Mouse (Mus musculus) layer of hippocampus, adult 8-10 months (tissue): ENCODE data around the gene Ppp2r2c. TPM values are rescaled to one million over a fixed set of nuclear protein-coding genes. Genes with fewer than 3 reads are reported as not detected.
"Not testable (repeated sequence)": the region's sequence is repeated elsewhere in the genome, so short reads cannot be mapped to it uniquely, and the experiment has no call there.

Experiments
- DNase-seq, 2 experiments: peaks; one replicate each; pipeline ENCODE4 v3.0.0; 2022; ENCODE audit warnings: low spot score in 2 of 2
- total RNA-seq, 4 experiments: library from RNA; stranded (reverse); gene quantifications; 2 replicates each; pipeline ENCODE4 v1.2.4; 2022

Ppp2r2c gene
- total RNA-seq, 4 experiments from 2014 or later = 315 to 377 (median 346) TPM

DNA sequence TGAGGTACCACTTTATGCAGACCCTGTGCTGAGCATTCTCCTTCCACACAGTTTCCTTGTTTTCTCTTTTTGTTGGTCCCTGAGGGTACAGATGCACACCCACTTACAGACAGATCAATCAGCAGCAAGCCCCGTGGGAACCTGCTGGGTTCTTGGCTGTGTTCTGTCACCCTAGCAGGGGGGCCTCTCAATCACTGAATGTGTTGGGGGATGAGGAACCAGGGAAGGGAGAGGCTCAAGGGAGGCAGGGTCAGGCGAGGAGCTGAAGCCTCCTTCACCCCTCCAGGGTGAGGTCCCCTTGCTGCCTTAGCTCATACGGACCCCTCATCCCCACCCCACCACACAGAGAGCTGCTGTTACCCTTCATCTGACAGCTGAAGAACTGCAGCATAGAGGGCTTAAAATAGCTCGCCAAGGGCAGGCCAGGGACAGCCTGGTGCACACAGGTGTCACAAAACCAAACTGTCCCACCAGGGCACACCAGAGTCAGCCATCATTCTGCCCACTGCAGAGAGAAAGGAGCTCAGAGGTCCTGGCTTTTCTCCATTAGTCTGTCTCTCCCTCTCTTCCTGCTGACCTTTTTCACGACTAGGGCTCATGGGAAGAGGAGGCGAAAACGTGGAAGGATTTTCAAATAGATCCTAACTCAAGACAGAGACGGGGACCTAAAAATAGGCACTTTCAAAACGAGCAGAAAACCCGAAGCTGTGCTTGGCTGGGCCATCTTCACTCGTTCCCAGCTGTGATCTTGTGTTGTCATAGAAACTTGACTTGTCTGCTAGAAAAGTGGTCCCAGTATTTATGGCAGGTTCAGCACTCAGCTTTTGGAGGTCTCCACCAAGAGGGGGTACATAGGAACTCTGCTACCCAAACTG is 55.8 kb downstream of the Ppp2r2c start:
- no peak for DNase-seq

DNA sequence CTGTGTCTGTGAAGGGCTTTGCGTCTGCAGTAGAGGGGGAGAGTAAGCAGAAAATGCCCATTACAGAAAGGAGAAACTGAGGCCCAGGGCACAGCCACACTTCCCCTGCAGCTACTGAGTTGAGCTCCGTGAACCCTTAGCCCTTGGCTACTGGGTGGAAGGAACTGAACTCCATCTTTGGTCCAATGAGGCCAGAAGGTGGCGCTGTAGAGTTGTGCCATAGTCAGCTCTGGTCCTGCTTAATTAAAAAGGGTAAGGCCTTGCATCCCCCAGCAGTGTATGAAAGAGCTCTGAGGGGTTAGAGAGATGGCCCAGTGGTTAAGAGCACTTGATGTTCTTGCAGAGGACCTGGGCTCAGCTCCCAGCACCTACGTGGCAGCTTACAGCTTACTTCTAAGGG is 60.4 kb downstream of the Ppp2r2c start:
- no peak for DNase-seq

DNA sequence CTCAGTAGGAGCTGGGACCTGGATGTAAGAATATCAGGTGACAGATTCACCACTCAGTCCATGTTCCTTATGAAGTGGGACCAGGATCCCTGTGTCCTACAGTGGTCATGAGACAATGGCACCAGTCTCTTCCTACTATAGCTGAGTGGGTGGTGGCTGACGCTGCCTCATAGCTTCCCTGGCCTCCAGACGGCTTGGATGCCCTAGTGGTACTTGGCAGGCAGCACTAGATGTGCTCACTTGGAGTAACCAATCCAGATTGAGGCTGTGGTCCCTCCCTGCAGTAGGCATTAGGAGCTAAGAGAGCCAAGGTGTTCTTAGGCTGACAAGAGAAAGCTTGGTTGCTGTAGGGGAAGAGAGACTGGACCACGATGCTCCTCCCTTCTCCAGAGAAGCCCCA is 61.1 kb downstream of the Ppp2r2c start:
- DNase-seq = no peak

DNA sequence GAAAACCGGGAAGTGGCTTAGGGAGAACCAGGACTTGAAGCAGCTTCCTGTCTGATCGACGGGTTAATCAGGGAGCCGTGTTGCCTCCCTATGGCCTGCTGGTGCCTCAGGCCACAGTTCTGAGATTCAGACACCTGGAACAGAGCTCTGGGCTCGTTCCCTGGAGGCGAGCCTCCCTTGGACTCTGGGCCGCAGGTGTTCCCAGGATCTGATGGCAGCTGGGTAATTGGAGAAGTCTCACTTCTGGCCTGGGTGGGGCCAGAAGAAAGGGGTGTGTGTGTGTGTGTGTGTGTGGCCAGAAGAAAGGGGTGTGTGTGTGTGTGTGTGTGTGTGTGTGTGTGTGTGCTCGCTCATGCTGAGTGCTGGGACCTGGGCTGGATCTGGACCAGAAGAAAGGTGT is 65.1 kb downstream of the Ppp2r2c start:
- no peak for DNase-seq

DNA sequence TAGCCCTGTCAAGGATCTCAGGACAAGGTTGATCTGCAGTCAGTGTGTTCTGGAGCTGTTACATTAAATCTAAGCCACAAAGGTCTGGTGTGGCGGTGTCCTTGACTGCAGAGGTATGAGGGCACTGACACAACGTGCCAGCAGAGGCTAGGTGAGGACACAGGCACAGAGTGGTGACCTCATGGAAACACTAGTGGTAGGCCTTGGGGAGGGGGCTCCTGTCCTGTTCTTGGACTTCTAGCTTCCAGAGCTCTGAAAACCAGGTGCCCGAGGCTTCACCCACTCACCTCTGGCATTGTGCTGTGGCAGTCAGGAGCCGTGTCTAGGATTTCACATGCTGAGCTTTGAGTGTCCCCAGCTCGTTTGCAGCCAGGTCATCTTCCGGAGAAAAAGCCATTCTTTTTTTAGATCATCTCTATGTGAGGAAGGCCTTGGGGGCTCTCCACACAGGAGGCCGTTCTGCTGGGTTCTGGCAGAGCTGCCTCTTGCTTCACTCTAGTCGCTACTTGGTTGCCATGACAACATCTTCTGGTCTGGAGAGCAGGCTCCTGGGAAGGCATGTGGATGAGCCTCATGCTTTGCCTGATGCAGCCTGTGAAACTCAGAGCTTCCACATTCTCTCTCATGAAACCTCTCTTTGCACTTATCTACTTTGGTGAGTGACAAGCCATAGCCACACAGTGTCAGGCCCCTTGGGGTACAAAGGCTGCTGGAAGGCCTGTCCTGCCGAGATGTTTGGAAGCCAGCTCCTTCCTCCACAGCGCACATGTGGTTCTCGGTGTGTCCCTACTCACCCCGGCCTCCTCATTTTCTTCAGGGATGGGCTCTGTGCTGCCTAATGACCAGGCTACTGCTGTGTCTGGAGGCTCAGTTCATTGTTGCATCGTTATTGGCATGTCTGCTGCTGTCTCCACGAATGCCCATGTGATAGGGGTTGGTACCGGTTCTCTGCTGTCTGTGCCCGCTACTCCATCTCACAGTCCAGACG is 67.5 kb downstream of the Ppp2r2c start:
- DNase-seq = peak; percentile 59 to 60

GRCm38 (mm10) chr5:36936548-36936947 is 68.2 kb downstream of the Ppp2r2c start:
- no peak for DNase-seq

- DNase-seq = no peak
Observed at GRCm38 (mm10) chr5:36938021-36938420, 69.7 kb downstream of the Ppp2r2c start.

- not testable (repeated sequence) for DNase-seq
Observed at GRCm38 (mm10) chr5:36938991-36939390, 70.7 kb downstream of the Ppp2r2c start.

GRCm38 (mm10) chr5:36942446-36942845 is 74.1 kb downstream of the Ppp2r2c start:
- DNase-seq = no peak

DNA sequence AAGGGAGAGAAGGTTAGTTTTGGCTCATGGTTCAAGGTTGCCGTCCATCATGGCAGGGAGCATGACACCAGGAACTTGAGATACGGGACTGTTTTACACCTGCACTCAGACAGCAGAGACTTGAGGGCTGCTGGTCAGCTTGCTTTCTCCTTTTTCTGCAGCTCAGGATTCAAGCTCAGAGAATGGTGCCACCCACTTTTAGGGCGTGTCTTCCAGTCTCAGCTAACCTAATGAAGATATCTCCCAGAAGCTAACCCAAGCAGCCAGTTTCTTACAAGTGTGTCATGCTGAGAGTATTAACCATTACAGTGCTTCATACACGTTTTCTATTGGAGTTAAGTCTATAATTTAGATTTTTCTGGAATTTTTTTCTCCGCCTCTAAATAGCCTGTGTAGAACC is 76.2 kb downstream of the Ppp2r2c start:
- no peak for DNase-seq

DNA sequence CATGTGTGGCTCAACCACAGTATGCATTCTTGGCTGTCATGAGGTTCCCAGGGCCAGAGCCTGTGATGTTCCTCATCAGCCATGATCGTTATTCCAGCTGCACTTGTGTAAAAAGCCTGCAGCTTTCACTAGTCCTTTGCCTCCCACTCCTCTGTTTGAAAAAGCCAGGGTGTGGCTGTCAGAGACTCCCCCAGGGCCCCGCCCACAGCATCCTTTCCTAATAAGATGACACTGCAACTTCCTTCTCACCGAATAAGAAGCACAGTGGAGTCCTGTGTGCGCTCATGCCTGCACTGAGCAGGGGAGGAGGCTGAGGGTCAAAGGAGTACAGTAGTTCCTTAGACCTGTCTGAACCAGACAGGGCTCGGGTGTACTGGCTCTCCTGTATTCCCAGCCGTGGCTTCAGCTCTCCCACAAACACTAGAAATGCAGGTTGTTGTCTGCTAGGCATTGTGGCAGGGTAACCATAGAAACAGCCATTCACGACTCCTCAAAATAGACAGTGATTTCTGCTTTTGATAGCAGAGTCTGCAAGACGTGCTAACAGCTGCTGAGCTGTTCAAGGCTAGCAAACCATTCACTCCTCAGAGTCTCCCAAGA is 76.9 kb downstream of the Ppp2r2c start:
- DNase-seq = peak; percentile 45 to 67

DNA sequence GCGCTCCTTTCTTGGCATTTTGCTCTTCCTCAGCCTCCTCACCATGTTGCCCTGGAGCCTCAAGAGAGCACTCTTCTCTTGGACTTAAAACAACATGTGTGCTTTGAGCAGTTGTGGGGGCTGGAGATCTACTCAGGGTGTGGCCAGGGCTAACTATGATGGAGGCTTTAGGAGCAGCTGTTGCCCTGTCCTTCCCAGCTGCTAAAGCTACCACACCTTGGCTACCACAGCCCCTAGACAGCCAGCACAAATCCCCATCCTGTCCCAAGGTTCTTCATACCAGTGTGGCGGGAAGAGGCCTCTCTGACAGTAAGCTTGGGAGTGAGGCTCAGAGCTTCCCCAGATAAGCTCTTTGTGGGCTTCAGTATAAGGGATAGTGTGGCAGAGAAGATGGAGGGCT is 77.4 kb downstream of the Ppp2r2c start:
- DNase-seq = no peak

GRCm38 (mm10) chr5:36946445-36946844 is 78.1 kb downstream of the Ppp2r2c start:
- DNase-seq = peak in 1 of 2 experiments; percentile 57

DNA sequence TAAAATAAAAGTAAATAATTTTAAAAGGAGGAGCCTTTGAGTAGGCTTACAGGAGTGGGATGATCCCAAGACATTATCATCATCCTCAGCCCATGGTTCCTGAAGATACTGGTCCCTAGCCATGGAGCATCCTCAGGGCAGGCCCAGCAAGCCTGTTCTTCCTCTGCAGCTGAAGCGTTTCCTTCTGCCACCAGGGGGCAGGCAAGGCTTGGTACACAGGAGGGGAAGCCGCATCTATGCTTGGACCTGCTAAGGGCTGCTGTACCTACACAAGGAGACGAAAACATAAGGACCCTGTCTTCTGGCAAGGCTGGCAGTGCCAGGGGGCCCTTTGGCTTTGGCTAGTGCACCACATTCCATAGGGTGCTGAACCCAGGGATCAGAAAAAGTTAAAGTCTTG is 80.5 kb downstream of the Ppp2r2c start:
- peak in 1 of 2 experiments; percentile 74 for DNase-seq

- no peak for DNase-seq
Observed at GRCm38 (mm10) chr5:36950871-36951270, 82.6 kb downstream of the Ppp2r2c start.

GRCm38 (mm10) chr5:36952311-36952710 is 84.0 kb downstream of the Ppp2r2c start:
- DNase-seq = no peak

DNA sequence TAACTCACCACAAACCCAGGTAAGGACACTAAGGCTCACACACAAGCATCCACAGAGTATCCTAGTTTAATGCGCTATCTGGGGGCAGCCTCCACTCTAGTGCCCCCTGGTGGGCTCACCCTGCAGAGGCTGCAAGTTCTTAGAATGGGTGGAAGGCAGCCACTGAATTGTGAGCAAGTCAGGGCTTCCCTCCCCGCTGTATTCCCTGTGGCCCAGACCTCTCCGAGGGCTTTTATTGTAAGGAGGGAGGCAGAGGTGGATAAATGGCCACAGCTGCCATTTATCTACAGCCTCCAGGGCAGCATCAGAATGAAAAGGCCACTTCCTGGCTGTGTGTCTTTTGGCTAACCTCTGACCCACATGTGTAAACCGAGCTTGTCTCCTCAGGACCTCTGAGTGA is 87.1 kb downstream of the Ppp2r2c start:
- DNase-seq = no peak

DNA sequence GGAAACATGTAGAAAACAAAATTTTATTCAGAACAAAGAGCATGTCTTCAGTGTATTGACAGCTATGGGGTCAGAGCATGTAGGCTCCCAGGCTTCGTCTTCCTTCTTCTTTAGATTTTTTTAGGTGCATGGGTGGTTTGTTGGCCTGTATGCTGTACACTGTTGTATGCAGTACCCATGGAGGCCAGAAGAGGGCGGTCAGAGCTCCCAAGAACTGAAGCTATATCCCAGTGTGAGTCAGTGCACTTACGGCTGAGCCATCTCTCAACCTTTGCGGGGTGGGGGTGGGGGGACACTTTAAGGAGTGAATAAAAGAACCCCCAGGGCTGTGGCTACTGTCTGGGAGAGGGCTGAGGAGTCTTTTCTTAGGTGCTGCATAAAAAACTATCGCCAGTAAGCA is 90.5 kb downstream of the Ppp2r2c start:
- peak in 1 of 2 experiments; percentile 79 for DNase-seq

- no peak for DNase-seq
Observed at GRCm38 (mm10) chr5:36960501-36960900, 92.2 kb downstream of the Ppp2r2c start.

- DNase-seq = no peak
Observed at GRCm38 (mm10) chr5:36971587-36971986, 103.3 kb downstream of the Ppp2r2c start.

- no peak for DNase-seq
Observed at GRCm38 (mm10) chr5:36975336-36975735, 107.0 kb downstream of the Ppp2r2c start.

DNA sequence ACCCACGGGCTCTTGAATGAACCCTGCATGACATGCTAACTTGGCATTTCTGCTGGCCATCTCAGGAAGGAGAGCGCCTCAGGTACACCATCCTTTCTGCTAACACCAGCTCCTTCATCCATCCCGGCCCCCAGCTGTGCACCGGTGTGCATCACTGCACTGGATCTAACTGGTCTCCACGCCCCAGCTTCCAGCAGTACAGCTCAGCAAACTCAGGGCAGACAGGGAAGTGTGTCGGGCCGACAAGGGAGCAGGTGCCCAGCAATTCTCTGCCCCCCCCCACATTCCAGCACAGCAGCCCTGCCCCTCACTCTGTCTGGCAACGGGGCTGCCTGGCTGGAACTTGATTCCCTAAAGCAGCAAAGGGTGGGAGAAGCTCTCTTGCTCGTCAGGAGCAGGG is 109.5 kb downstream of the Ppp2r2c start:
- DNase-seq = no peak
